Mouse (Mus musculus) neural tube, embryonic 11.5 days (tissue): ENCODE results near the gene Mcts2. TPM values are rescaled to one million over a fixed set of nuclear protein-coding genes. Genes with fewer than 3 reads are reported as not detected.

Experiments used
- ATAC-seq: fragments of 200-750 bp; cut with Nextera tagmentation; 2 replicates; pipeline ENCODE4 v1.8.0; 2017; ENCODE audit warnings: moderate number of reproducible peaks, mild to moderate bottlenecking, moderate TSS enrichment, moderate library complexity; ENCODE audit not compliant: insufficient read depth, low FRiP score, low TSS enrichment
- DNase-seq: peaks from one replicate; pipeline ENCODE4 v3.0.0-alpha.2; 2015; ENCODE audit warnings: low spot score
- H3K27ac ChIP-seq: fragments of 300-500 bp; sonication (generic); 2 replicates; pipeline ENCODE4 v1.5.1; 2014; ENCODE audit warnings: low read depth, mild to moderate bottlenecking, low read length
- H3K27me3 ChIP-seq: fragments of 300-500 bp; sonication (generic); 2 replicates; pipeline ENCODE4 v1.6.1; 2014; ENCODE audit warnings: mild to moderate bottlenecking, low read length, mixed read lengths; ENCODE audit not compliant: control insufficient read depth, insufficient read depth
- H3K36me3 ChIP-seq: fragments of 300-500 bp; sonication (generic); 2 replicates; pipeline ENCODE4 v1.6.1; 2014; ENCODE audit warnings: mild to moderate bottlenecking, low read length, moderate library complexity, mixed read lengths; ENCODE audit not compliant: control insufficient read depth, insufficient read depth
- H3K4me1 ChIP-seq: fragments of 300-500 bp; sonication (generic); 2 replicates; pipeline ENCODE4 v1.6.1; 2014; ENCODE audit warnings: low read length, mixed read lengths; ENCODE audit not compliant: control insufficient read depth, insufficient read depth
- H3K4me2 ChIP-seq: fragments of 300-500 bp; sonication (generic); 2 replicates; pipeline ENCODE4 v1.6.1; 2014; ENCODE audit warnings: low read depth, mild to moderate bottlenecking, moderate library complexity
- H3K4me3 ChIP-seq: fragments of 300-500 bp; sonication (generic); 2 replicates; pipeline ENCODE4 v1.5.1; 2014; ENCODE audit warnings: low read depth, low read length
- H3K9ac ChIP-seq: fragments of 300-500 bp; sonication (generic); 2 replicates; pipeline ENCODE4 v1.6.1; 2014; ENCODE audit warnings: mild to moderate bottlenecking, low read length
- H3K9me3 ChIP-seq: fragments of 300-500 bp; sonication (generic); 2 replicates; pipeline ENCODE4 v1.6.1; 2016; ENCODE audit warnings: low read length; ENCODE audit not compliant: control insufficient read depth
- WGBS: fragments of 180-500 bp; shearing (Covaris S2); extraction: QIAGEN DNeasy Blood & Tissue Kit; methylation state at CpG from one replicate; pipeline ENCODE4 v1.1.7; 2014; 5-methylcytosine and 5-hydroxymethylcytosine counted together
- polyA plus RNA-seq: library from polyadenylated mRNA; unstranded; fragments of >200 nt; fragmentation: Nextera tagmentation; extraction: Ambion mirVana; gene quantifications from 2 replicates; pipeline ENCODE4 v1.2.1, GENCODE M21; 2014

The Mcts2 gene
- polyA plus RNA-seq, 1 experiment from 2014 or later, result 40.6 TPM

- Histone ChIP-seq H3K27ac (no peak overlapping the region), H3K4me1 (peaks cover 4% of the 10 kb centered on the region; the same call in 1 of the 2 replicates), H3K9me3 (no peaks in the 10 kb centered on the region), H3K9ac (no peak overlapping the region), H3K27me3 (no peaks in the 10 kb centered on the region), H3K36me3 (peaks cover 7% of the 10 kb centered on the region), H3K4me2 (no peak overlapping the region), H3K4me3 (no peak overlapping the region)
- WGBS, result 87% methylated on average over 7 of the region's 7 CpGs
- DNase-seq, result no peak
- ATAC-seq, result no peak
Measured at GRCm38 (mm10) chr2:152694708-152695107, 7.9 kb downstream of the Mcts2 start.

GRCm38 (mm10) chr2:152696016-152696415 lies 9.2 kb downstream of the Mcts2 start:
- 68% methylated on average over 10 of the region's 10 CpGs for WGBS
- no peak overlapping the region for H3K27ac ChIP-seq
- no peak overlapping the region for H3K4me3 ChIP-seq
- no peaks in the 10 kb centered on the region for H3K9me3 ChIP-seq
- H3K9ac ChIP-seq, result peak overlapping the region; percentile 57
- no peak overlapping the region for H3K4me2 ChIP-seq
- DNase-seq, result no peak
- ATAC-seq, result no peak
- peaks cover 16% of the 10 kb centered on the region for H3K36me3 ChIP-seq
- H3K4me1 ChIP-seq, result peaks cover 4% of the 10 kb centered on the region; the same call in 1 of the 2 replicates
- H3K27me3 ChIP-seq, result no peaks in the 10 kb centered on the region

GRCm38 (mm10) chr2:152696476-152697164 lies 9.8 kb downstream of the Mcts2 start:
- Histone ChIP-seq H3K27me3 (no peaks in the 10 kb centered on the region), H3K27ac (peak overlapping the region; percentile 27; the same call in 1 of the 2 replicates), H3K4me3 (no peak overlapping the region), H3K4me2 (no peak overlapping the region), H3K9ac (peak overlapping the region; percentile 57), H3K9me3 (no peaks in the 10 kb centered on the region), H3K36me3 (peaks cover 22% of the 10 kb centered on the region), H3K4me1 (peaks cover 4% of the 10 kb centered on the region; the same call in 1 of the 2 replicates)
- ATAC-seq (peak; percentile 51), DNase-seq (peak; percentile 88)
- 46% methylated on average over 20 of the region's 20 CpGs for WGBS

GRCm38 (mm10) chr2:152700138-152700537 lies 13.3 kb downstream of the Mcts2 start:
- Histone ChIP-seq H3K9me3 (no peaks in the 10 kb centered on the region), H3K4me2 (no peak overlapping the region), H3K4me1 (no peaks in the 10 kb centered on the region), H3K4me3 (no peak overlapping the region), H3K27ac (no peak overlapping the region), H3K9ac (no peak overlapping the region), H3K27me3 (no peaks in the 10 kb centered on the region), H3K36me3 (peaks cover 38% of the 10 kb centered on the region)
- WGBS, result 95% methylated on average over 10 of the region's 10 CpGs
- DNase-seq (no peak), ATAC-seq (no peak)

- Histone ChIP-seq H3K9me3 (no peaks in the 10 kb centered on the region), H3K4me3 (no peak overlapping the region), H3K27ac (no peak overlapping the region), H3K27me3 (no peaks in the 10 kb centered on the region), H3K4me1 (peaks cover 2% of the 10 kb centered on the region), H3K4me2 (no peak overlapping the region), H3K9ac (no peak overlapping the region), H3K36me3 (peaks cover 38% of the 10 kb centered on the region)
- ATAC-seq (no peak), DNase-seq (no peak)
- 94% methylated on average over 8 of the region's 8 CpGs for WGBS
Measured at GRCm38 (mm10) chr2:152700725-152701124, 13.9 kb downstream of the Mcts2 start.

GRCm38 (mm10) chr2:152703596-152704255 lies 16.9 kb downstream of the Mcts2 start:
- H3K27ac ChIP-seq, result no peak overlapping the region
- ATAC-seq (no peak), DNase-seq (no peak)
- peaks cover 19% of the 10 kb centered on the region for H3K4me1 ChIP-seq
- H3K27me3 ChIP-seq, result no peaks in the 10 kb centered on the region
- peaks cover 33% of the 10 kb centered on the region for H3K36me3 ChIP-seq
- H3K9ac ChIP-seq, result no peak overlapping the region
- no peak overlapping the region for H3K4me2 ChIP-seq
- WGBS, result 91% methylated on average over 21 of the region's 21 CpGs
- no peak overlapping the region for H3K4me3 ChIP-seq
- H3K9me3 ChIP-seq, result no peaks in the 10 kb centered on the region

- 81% methylated on average over 5 of the region's 5 CpGs for WGBS
- Histone ChIP-seq H3K9me3 (no peaks in the 10 kb centered on the region), H3K9ac (no peak overlapping the region), H3K27ac (no peak overlapping the region), H3K27me3 (no peaks in the 10 kb centered on the region), H3K4me1 (peaks cover 19% of the 10 kb centered on the region), H3K4me2 (no peak overlapping the region), H3K4me3 (no peak overlapping the region), H3K36me3 (peaks cover 32% of the 10 kb centered on the region)
- ATAC-seq (no peak), DNase-seq (no peak)
Measured at GRCm38 (mm10) chr2:152704256-152704605, 17.4 kb downstream of the Mcts2 start.

GRCm38 (mm10) chr2:152704811-152705370 lies 18.1 kb downstream of the Mcts2 start:
- Histone ChIP-seq H3K4me2 (no peak overlapping the region), H3K27ac (0 out of 2 replicates have a peak overlapping the region, but pooled peaks have one; percentile 29), H3K9ac (no peak overlapping the region), H3K4me1 (peaks cover 19% of the 10 kb centered on the region), H3K4me3 (no peak overlapping the region), H3K36me3 (peaks cover 31% of the 10 kb centered on the region), H3K9me3 (no peaks in the 10 kb centered on the region), H3K27me3 (no peaks in the 10 kb centered on the region)
- DNase-seq (no peak), ATAC-seq (no peak)
- 93% methylated on average over 14 of the region's 14 CpGs for WGBS
